Mouse (Mus musculus): Measurements from ENCODE around the gene Sap30. TPM values are rescaled to one million over a fixed set of nuclear protein-coding genes. Genes with fewer than 3 reads are reported as not detected.

Gene Sap30
- total and polyA plus RNA-seq, 2 experiments from 2014 or later, result 20.8 to 22.1 TPM

- Histone ChIP-seq H3K4me3 (ENCODE audit: low read length) (0 out of 2 replicates have a peak overlapping the region, but pooled peaks have one; percentile 13), H3K27me3 (ENCODE audit: insufficient read depth, low read length) (no peaks in the 10 kb centered on the region), H3K36me3 (ENCODE audit: insufficient read depth, low read length) (no peaks in the 10 kb centered on the region), H3K9ac (replicated peaks; ENCODE audit: low read length) (no peak overlapping the region), H3K4me1 (ENCODE audit: insufficient read depth, low read length) (no peaks in the 10 kb centered on the region), H3K4me2 (ENCODE audit: low read depth, low read length) (peak overlapping the region; percentile 43), H3K9me3 (ENCODE audit: low read length) (no peaks in the 10 kb centered on the region), H3K27ac (0 out of 2 replicates have a peak overlapping the region, but pooled peaks have one; percentile 32)
- DNase-seq (ENCODE audit: low spot score) (peak; percentile 87), ATAC-seq (peak; percentile 83)
- 41% methylated on average over 18 of the region's 18 CpGs for WGBS
- TF ChIP-seq CTCF (IDR thresholded peaks at IDR 0.05; ENCODE audit: low read depth), result no peak
Measured at GRCm38 (mm10) chr8:57435768-57436436, 51.8 kb downstream of the Sap30 start.

- no peak overlapping the region for H3K4me2 ChIP-seq (ENCODE audit: low read depth, low read length)
- H3K27me3 ChIP-seq (ENCODE audit: insufficient read depth, low read length), result peaks cover 6% of the 10 kb centered on the region; the same call in 1 of the 2 replicates
- H3K36me3 ChIP-seq (ENCODE audit: insufficient read depth, low read length), result no peaks in the 10 kb centered on the region
- 84% methylated on average over 5 of the region's 5 CpGs for WGBS
- H3K9ac ChIP-seq (replicated peaks; ENCODE audit: low read length), result no peak overlapping the region
- H3K4me3 ChIP-seq (ENCODE audit: low read length), result no peak overlapping the region
- H3K9me3 ChIP-seq (ENCODE audit: low read length), result no peaks in the 10 kb centered on the region
- ATAC-seq, result no peak
- no peak overlapping the region for H3K27ac ChIP-seq
- DNase-seq (ENCODE audit: low spot score), result no peak
- H3K4me1 ChIP-seq (ENCODE audit: insufficient read depth, low read length), result no peaks in the 10 kb centered on the region
- TF ChIP-seq CTCF (IDR thresholded peaks at IDR 0.05; ENCODE audit: low read depth), result no peak
Measured at GRCm38 (mm10) chr8:57432802-57433201, 54.9 kb downstream of the Sap30 start.

Other genes with a start within 250 kb of the Sap30 start
- gene Hand2, start 166.9 kb downstream of the Sap30 start, total RNA-seq (2014; rRNA removed), result not detected in 2 replicates
- gene Hand2, start 166.9 kb downstream of the Sap30 start, polyA plus RNA-seq (2015; fragmentation: Nextera tagmentation; extraction: Ambion mirVana), result not detected in 2 replicates
- gene Scrg1, start 31.9 kb downstream of the Sap30 start, total RNA-seq (2014; rRNA removed), result 13.5 and 15.8 TPM in 2 replicates
- 49.8 and 63.2 TPM in 2 replicates for gene Scrg1, start 31.9 kb downstream of the Sap30 start, polyA plus RNA-seq (2015; fragmentation: Nextera tagmentation; extraction: Ambion mirVana)
- gene Hmgb2, start 24.0 kb upstream of the Sap30 start, total RNA-seq (2014; rRNA removed), result 14.6 and 14.8 TPM in 2 replicates
- gene Hmgb2, start 24.0 kb upstream of the Sap30 start, polyA plus RNA-seq (2015; fragmentation: Nextera tagmentation; extraction: Ambion mirVana), result 140 and 154 TPM in 2 replicates
- 3.7 and 6.8 TPM in 2 replicates for gene Galnt7, start 165.2 kb upstream of the Sap30 start, total RNA-seq (2014; rRNA removed)
- 6.6 and 8.3 TPM in 2 replicates for gene Galnt7, start 165.2 kb upstream of the Sap30 start, polyA plus RNA-seq (2015; fragmentation: Nextera tagmentation; extraction: Ambion mirVana)